Mouse (Mus musculus): ENCODE results near the gene Hck.

Gene Hck

GRCm38 (mm10) chr2:153107046-153107766 lies 1.1 kb upstream of the Hck start:
- DNase-seq, result no peak

- DNase-seq, result no peak
Measured at GRCm38 (mm10) chr2:153107802-153108201, 466 bp upstream of the Hck start.

DNA sequence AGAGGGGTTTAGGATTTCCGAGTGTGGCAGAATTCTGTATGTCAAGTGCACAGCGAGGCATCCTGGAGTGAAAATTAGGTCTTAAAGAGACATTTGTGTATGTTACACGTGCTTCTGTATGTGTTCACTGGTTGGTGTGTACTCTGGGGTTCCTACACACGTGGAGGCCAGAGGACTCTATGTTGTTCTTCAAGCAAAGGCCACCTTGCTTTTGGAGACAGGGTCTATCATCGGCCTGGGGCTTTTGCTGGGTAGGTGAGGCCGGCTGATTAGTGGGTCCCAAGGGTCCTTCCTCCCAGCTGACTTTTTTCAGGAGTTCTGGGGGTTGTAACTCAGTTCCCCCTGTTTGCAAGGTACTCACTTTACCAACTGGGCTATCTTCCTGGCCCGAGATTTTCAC lies 1.3 kb downstream of the Hck start:
- DNase-seq, result no peak

DNA sequence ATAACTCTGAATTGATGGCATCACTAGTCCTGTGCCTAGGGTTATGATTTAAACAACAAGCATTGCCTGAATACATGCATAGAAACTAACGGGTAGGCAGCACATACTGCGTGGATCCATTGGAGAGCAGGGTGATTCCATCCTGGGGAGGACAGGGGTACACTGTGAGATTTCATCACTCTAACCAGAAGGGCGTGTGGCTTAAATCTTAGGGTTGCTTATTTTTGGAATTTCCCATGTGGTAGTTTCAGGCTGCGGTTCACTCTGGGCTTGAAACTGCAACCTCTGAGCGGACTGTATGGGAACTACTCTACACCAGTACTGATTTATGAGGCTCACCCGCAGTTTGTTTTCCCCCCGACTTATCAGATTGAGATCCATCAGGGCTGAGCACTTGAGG lies 3.0 kb downstream of the Hck start:
- DNase-seq, result no peak

DNA sequence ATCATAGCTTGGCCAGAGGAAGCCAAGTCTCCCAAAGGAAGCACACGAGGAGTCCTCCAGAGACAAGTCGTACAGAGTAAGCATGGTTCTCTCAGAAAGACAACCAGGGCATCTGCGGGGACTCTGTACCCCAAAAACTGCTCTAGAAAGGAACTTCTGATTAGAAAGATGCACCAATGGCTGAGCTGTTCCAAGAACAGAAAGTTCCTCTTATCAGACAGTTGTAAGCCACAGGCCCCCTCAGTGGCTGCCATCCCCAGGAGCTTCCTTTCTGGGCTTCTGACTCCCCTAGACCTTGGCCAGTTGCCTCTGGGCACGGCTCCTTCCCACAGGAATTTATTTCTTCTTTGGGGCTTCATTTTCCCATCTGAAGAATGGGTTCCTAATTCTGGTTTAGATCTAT lies 7.4 kb downstream of the Hck start:
- peak; percentile 19 for DNase-seq

GRCm38 (mm10) chr2:153117051-153117486 lies 8.8 kb downstream of the Hck start:
- DNase-seq, result peak; percentile 70

GRCm38 (mm10) chr2:153119488-153119887 lies 11.2 kb downstream of the Hck start:
- DNase-seq, result no peak

DNA sequence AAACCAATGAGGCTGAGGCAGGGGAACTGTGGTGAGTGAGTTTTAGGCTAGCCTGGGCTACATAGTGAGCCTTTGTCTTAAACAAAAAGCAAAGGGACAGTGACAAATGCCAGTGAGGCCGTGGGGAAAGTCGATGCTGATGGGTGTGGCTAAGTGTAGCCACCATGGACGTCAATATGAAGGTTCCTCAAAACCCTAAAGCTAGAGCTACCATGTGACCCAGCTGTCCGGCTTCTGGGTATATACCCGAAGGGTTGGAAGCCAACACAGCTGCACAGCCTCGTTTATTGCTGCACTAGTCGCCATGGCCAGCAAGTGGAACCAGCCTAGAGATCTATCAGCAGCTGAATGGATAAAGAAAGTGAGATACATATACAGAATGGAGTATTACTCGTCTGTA lies 11.9 kb downstream of the Hck start:
- no peak for DNase-seq

GRCm38 (mm10) chr2:153121821-153122615 lies 13.8 kb downstream of the Hck start:
- peak; percentile 16 for DNase-seq

DNA sequence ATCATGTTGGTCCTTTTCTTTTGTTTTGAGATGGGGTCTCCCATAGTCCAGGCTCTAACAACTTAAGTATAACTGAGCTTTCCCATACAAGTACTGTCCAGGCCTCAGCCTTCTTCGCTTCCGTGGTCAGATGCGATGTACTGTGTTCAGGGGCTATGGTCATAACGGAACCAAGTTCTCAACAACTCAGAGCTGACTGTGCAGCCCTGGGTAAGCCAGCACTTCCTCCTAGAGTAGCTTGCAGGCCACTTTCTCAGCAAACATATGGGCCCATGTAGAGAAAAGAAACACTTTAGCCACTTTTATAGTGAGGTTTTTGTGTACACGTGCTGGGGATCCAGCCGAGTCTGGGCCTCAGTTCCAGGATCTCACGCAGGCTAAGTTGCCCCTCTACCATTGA lies 14.4 kb downstream of the Hck start:
- DNase-seq, result peak; percentile 19

GRCm38 (mm10) chr2:153125875-153126274 lies 17.6 kb downstream of the Hck start:
- no peak for DNase-seq

DNA sequence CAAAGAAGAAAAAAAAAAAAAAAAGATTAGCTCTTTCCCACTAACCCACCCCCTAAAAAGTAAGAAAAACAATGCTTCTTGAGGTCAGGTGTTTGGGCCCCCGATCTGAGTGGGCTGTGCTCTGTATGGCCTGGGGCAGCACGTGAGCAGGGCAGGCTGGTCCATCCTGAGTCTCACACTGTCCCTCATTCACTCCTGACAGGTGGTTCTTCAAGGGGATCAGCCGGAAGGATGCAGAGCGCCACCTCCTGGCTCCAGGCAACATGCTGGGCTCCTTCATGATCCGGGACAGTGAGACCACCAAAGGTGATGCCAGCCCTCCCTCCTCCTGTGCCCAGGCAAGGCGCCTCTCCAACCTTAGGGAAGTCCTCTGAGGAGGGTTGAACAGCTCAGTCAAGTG lies 22.8 kb downstream of the Hck start:
- DNase-seq, result no peak

- DNase-seq, result no peak
Measured at GRCm38 (mm10) chr2:153134237-153134636, 26.0 kb downstream of the Hck start.

GRCm38 (mm10) chr2:153136211-153136610 lies 27.9 kb downstream of the Hck start:
- DNase-seq, result no peak

GRCm38 (mm10) chr2:153139158-153139557 lies 30.9 kb downstream of the Hck start:
- DNase-seq, result no peak

DNA sequence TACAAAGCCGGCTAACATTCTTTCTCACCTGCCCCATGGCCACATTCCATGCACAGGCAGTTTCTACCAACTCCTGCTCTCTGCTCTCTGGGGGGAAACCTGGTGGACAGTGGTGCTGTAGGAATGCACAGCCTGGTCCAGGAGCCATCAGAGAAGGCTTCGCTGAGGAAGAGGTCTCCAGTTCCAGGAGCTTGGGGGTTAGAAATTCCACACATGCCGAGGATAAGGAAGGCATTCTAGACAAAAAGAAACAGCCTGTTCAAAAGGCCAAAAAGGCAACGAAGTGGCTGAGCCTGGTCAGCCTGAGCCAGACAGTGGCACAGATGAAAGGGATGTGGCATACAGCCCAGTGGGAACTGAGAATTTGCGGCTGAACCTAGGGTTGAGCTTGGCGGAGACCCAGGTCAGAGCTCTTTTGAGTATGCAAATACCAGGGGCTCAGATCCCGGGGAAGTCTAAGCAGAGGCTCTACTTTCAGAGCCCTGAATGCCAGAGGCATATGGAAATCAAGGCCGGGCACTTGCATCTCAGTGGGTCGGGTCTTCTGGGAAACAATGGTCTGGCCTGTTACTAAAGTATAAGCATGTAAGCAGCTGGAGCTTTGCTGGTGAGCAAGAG lies 31.8 kb downstream of the Hck start:
- peak; percentile 61 for DNase-seq

GRCm38 (mm10) chr2:153142620-153143199 lies 34.4 kb downstream of the Hck start:
- DNase-seq, result no peak

GRCm38 (mm10) chr2:153145346-153145745 lies 37.1 kb downstream of the Hck start:
- DNase-seq, result no peak

DNA sequence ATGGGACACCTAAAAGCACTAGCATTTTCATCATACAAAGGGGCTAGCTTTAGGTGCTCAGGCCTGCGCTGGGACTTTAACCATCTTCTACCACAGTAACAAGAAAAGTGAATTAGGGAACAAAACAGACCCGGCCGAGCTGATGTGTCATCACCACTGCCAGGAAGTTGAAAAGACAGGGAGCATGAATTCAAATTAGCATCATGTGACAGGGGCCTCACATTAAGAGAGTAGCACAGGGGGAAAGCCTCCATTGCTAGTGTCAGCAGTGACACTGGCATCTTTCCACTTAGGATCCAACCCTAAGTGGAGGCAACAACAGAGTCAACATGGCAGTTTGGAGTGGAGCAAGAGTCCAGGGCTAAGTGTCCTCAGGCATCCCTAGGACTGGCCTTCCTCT lies 39.0 kb downstream of the Hck start:
- no peak for DNase-seq

DNA sequence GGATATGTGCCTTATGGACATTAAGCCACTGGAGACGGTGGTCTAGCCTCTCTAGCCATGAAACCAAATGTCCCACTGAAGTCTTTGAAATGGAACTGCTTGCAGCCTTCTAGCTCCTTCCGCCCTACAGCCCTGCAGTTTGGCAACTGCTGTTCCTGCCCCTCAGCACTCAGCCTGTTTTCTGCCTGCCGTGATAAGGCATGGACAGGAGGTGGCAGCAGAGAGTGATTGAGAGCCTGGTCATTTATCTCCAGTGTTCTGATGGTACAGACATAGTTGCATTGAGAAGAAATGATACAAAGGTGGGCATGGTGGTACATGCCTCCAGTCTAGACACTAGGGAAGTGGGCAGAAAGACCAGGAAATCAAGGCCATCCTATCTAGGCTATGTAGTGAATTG lies 39.4 kb downstream of the Hck start:
- DNase-seq, result peak; percentile 49

DNA sequence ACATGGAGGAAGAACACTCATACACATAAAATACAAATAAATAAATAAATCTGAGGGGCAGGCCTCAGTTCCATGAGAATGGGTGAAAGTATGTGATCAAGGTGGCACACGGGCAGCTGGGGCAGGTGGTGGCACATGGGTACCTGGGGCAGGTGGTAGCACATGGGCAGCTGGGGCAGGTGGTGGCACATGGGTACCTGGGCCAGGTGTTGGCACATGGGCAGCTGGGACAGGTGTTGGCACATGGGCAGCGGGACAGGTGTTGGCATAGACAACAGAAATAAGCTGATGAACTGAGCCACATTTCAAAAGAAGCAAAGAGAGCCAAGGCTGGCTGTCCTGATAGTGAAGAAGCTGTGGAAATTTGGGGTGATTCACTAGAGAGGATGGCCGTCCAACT lies 41.5 kb downstream of the Hck start:
- DNase-seq, result no peak

DNA sequence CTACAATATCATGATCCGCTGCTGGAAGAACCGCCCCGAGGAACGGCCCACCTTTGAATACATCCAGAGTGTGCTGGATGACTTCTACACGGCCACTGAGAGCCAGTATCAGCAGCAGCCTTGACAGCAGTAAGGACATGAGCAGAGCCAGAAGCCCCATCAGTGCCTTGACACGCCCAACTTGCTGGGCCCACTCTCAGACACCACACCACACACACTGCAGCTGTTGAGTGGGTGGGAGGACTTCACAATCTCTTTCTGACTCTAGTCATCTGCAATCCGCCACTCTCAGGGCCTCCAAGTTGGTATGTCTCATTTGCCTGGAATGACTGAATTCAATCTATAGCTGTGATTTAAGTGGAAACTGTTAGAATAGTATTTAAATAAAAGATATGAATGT lies 42.8 kb downstream of the Hck start:
- no peak for DNase-seq

DNA sequence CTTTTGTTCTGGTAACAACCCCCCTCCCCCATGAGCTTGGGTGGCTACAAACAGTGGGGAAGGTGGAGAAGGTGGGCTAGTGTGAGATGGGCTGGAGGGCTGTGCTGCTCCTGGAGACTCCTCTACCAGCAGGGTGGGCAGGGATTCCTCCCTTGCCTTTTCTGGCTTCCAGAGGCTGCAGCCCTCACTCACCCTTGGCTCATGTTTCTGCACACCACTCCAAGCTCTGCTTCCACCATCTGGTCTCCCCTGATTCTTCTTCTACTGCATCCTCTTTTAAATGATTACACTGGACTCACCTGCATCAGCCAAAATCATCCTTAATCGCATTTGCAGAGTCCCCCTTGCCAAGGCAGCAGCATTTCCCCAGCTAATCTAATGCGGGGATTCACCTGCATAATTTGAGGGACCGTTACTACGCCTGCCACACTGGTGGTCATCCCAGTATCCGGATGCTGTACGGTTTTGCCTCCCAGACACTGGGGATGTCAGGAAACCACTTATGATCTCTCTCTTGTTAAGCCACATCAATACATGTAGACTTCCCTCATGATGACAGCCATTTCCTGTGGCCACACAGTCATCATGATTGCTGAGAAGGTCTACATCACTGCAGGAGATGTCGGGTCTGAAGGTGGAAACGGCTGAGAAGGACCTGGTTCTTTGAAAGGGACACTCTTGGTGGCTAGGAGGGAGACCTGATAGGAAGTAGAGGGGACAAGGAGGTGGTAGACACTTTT lies 43.8 kb downstream of the Hck start:
- no peak for DNase-seq
